Mouse (Mus musculus) forebrain, embryonic 14.5 days (tissue): ENCODE measurements around the gene Plxna2. TPM values are rescaled to one million over a fixed set of nuclear protein-coding genes. Genes with fewer than 3 reads are reported as not detected.

ENCODE experiments used
- ATAC-seq: fragments of 200-750 bp; cut with Nextera tagmentation; 2 replicates; pipeline ENCODE4 v1.8.0; 2017; ENCODE audit warnings: mild to moderate bottlenecking, moderate library complexity
- DNase-seq: peaks from one replicate; pipeline ENCODE4 v3.0.0-alpha.2; 2015; ENCODE audit warnings: low spot score
- H3K27ac ChIP-seq: fragments of 300-500 bp; sonication (generic); 2 replicates; pipeline ENCODE4 v1.5.1; 2014; ENCODE audit warnings: low read depth, mild to moderate bottlenecking, control low read depth, low read length, moderate library complexity
- H3K27me3 ChIP-seq: fragments of 300-500 bp; sonication (generic); replicated peaks from 2 replicates; pipeline ENCODE4 v1.6.1; 2014; ENCODE audit warnings: low read length, control low read depth, mixed read lengths; ENCODE audit not compliant: control insufficient read depth, insufficient read depth
- H3K36me3 ChIP-seq: fragments of 300-500 bp; sonication (generic); 2 replicates; pipeline ENCODE4 v1.6.1; 2014; ENCODE audit warnings: low read length, control low read depth; ENCODE audit not compliant: control insufficient read depth, insufficient read depth
- H3K4me1 ChIP-seq: fragments of 300-500 bp; sonication (generic); 2 replicates; pipeline ENCODE4 v1.6.1; 2014; ENCODE audit warnings: antibody characterized with exemption, low read length, control low read depth; ENCODE audit not compliant: control insufficient read depth, insufficient read depth
- H3K4me2 ChIP-seq: fragments of 300-500 bp; sonication (generic); 2 replicates; pipeline ENCODE4 v1.6.1; 2014; ENCODE audit warnings: mild to moderate bottlenecking, control low read depth, low read length
- H3K4me3 ChIP-seq: fragments of 300-500 bp; sonication (generic); 2 replicates; pipeline ENCODE4 v1.5.1; 2014; ENCODE audit warnings: low read depth, low read length, control low read depth
- H3K9ac ChIP-seq: fragments of 300-500 bp; sonication (generic); 2 replicates; pipeline ENCODE4 v1.6.1; 2014; ENCODE audit warnings: mild to moderate bottlenecking, low read length, control low read depth, moderate library complexity
- H3K9me3 ChIP-seq: fragments of 300-500 bp; sonication (generic); replicated peaks from 2 replicates; pipeline ENCODE4 v1.6.1; 2016; ENCODE audit warnings: low read length, control low read depth, mixed read lengths; ENCODE audit not compliant: control insufficient read depth
- WGBS: fragments of 180-500 bp; shearing (Covaris S2); extraction: QIAGEN DNeasy Blood & Tissue Kit; methylation state at CpG from one replicate; pipeline ENCODE4 v1.1.7; 2014; 5-methylcytosine and 5-hydroxymethylcytosine counted together
- polyA plus RNA-seq: library from polyadenylated mRNA; unstranded; fragments of >200 nt; fragmentation: Nextera tagmentation; extraction: Ambion mirVana; gene quantifications from 2 replicates; pipeline ENCODE4 v1.2.1, GENCODE M21; 2014

The Plxna2 gene
- polyA plus RNA-seq, 1 experiment from 2014 or later: 54.7 TPM

GRCm38 (mm10) chr1:194629135-194629689, 11.2 kb downstream of the Plxna2 start:
- Histone ChIP-seq H3K9ac (no peak overlapping the region), H3K4me1 (peaks cover 73% of the 10 kb centered on the region), H3K9me3 (no peaks in the 10 kb centered on the region), H3K27me3 (no peaks in the 10 kb centered on the region), H3K4me2 (peak overlapping the region; percentile 18), H3K36me3 (peaks cover 15% of the 10 kb centered on the region; the same call in 1 of the 2 replicates), H3K4me3 (no peak overlapping the region), H3K27ac (peak overlapping the region; percentile 3; the same call in 1 of the 2 replicates)
- peak; percentile 73 for ATAC-seq
- 16% methylated on average over 2 of the region's 2 CpGs for WGBS
- peak; percentile 61 for DNase-seq

DNA sequence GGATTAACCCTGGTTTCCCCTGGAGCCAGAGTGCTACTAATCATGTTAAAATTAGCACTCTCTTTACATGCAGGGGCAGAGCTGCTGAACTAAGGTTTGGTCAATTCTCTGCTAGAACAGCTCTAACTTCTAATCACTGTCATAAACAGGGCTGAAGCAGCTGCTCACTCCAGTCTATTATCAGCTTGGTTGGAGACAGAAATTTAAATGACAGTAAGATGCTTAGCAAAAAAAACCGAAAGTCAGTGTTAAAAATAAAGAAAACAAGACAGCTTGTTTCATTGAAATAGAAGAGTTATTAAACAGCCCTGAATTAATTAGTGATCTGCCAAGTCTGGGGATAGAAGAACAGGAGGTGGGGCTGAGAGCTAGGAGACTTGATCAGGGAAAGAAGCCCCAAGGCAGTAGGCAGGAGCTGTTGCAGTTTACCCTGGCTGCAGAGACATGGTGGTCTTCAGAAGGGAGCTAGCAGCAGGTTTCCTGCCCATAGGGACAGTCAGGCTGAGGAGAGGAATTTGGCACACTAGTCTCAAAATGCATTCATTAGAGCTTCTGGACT, 12.6 kb downstream of the Plxna2 start:
- H3K27me3 ChIP-seq: no peaks in the 10 kb centered on the region
- no peak overlapping the region; the same call in 1 of the 2 replicates for H3K27ac ChIP-seq
- no peak overlapping the region for H3K4me2 ChIP-seq
- peaks cover 72% of the 10 kb centered on the region for H3K4me1 ChIP-seq
- H3K9me3 ChIP-seq: no peaks in the 10 kb centered on the region
- H3K4me3 ChIP-seq: no peak overlapping the region
- DNase-seq (peak; percentile 64), ATAC-seq (peak; percentile 51; the same call in 1 of the 2 replicates)
- H3K36me3 ChIP-seq: peaks cover 15% of the 10 kb centered on the region; the same call in 1 of the 2 replicates
- H3K9ac ChIP-seq: no peak overlapping the region
- 22% methylated on average over 1 of the region's 1 CpGs for WGBS

- H3K9ac ChIP-seq: no peak overlapping the region
- no peak overlapping the region for H3K27ac ChIP-seq
- H3K9me3 ChIP-seq: no peaks in the 10 kb centered on the region
- ATAC-seq (no peak), DNase-seq (no peak)
- no peaks in the 10 kb centered on the region for H3K27me3 ChIP-seq
- H3K36me3 ChIP-seq: peaks cover 15% of the 10 kb centered on the region; the same call in 1 of the 2 replicates
- H3K4me3 ChIP-seq: no peak overlapping the region
- H3K4me1 ChIP-seq: peaks cover 67% of the 10 kb centered on the region
- H3K4me2 ChIP-seq: no peak overlapping the region
- WGBS: 88% methylated on average over 1 of the region's 1 CpGs
Observed at GRCm38 (mm10) chr1:194631574-194631973, 13.6 kb downstream of the Plxna2 start.

DNA sequence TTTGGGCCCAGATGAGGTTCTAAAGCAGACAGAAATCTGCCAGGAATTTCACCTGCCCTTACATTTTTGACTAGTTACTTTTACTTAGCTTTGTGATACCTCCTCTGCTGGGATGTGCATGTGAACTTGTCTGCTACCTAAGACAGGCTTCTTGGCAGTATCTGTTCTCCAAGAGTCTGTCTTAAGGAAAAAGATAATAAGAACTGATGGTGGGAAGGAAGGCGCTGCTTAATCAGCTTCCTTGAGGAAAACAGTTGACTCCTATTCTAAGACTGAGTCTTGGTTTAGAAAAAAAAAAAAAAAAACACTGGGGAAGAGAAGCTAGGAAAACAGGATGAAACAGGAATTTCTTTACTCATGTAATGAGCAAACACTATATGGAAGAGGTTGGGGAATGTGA, 14.0 kb downstream of the Plxna2 start:
- 90% methylated on average over 1 of the region's 1 CpGs for WGBS

DNA sequence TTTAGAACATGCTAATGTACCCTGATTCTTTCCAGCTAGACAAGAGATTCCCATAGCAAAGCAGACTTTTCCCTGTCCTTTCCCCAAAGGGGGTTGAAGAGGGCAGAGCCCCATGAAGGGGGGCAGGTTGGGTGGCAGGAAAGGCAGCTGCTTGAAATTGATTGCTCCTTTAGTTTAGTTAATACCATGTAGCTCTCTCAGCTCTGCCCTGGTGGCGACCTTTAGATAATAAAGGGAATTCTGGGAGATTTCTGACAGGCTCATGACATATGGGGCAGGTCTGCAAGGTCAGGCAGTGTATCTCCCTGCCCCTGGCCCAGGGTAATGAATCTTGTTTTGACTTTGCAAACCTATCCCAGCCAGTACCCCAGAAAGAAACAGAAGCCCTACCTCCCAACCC, 17.4 kb downstream of the Plxna2 start:
- WGBS: 41% methylated on average over 1 of the region's 1 CpGs
- DNase-seq: no peak
- Histone ChIP-seq H3K27ac (no peak overlapping the region), H3K4me1 (peaks cover 35% of the 10 kb centered on the region), H3K27me3 (no peaks in the 10 kb centered on the region), H3K4me3 (no peak overlapping the region), H3K4me2 (no peak overlapping the region), H3K9me3 (no peaks in the 10 kb centered on the region), H3K9ac (no peak overlapping the region), H3K36me3 (peaks cover 6% of the 10 kb centered on the region; the same call in 1 of the 2 replicates)
- ATAC-seq: no peak

More for the DNA sequence above, 14.0 kb downstream of the Plxna2 start:
- Histone ChIP-seq H3K27me3 (no peaks in the 10 kb centered on the region), H3K27ac (no peak overlapping the region), H3K36me3 (peaks cover 15% of the 10 kb centered on the region; the same call in 1 of the 2 replicates), H3K4me1 (peaks cover 64% of the 10 kb centered on the region), H3K9ac (no peak overlapping the region), H3K4me3 (no peak overlapping the region), H3K4me2 (no peak overlapping the region), H3K9me3 (no peaks in the 10 kb centered on the region)
- no peak for ATAC-seq
- no peak for DNase-seq

- WGBS: 75% methylated on average over 3 of the region's 3 CpGs
- H3K27me3 ChIP-seq: no peaks in the 10 kb centered on the region
- peaks cover 30% of the 10 kb centered on the region for H3K4me1 ChIP-seq
- no peaks in the 10 kb centered on the region for H3K9me3 ChIP-seq
- peaks cover 10% of the 10 kb centered on the region; the same call in 1 of the 2 replicates for H3K36me3 ChIP-seq
- H3K27ac ChIP-seq: no peak overlapping the region
- no peak for ATAC-seq
- H3K4me2 ChIP-seq: no peak overlapping the region
- no peak overlapping the region for H3K9ac ChIP-seq
- DNase-seq: no peak
- no peak overlapping the region for H3K4me3 ChIP-seq
Observed at GRCm38 (mm10) chr1:194635942-194636341, 17.9 kb downstream of the Plxna2 start.

DNA sequence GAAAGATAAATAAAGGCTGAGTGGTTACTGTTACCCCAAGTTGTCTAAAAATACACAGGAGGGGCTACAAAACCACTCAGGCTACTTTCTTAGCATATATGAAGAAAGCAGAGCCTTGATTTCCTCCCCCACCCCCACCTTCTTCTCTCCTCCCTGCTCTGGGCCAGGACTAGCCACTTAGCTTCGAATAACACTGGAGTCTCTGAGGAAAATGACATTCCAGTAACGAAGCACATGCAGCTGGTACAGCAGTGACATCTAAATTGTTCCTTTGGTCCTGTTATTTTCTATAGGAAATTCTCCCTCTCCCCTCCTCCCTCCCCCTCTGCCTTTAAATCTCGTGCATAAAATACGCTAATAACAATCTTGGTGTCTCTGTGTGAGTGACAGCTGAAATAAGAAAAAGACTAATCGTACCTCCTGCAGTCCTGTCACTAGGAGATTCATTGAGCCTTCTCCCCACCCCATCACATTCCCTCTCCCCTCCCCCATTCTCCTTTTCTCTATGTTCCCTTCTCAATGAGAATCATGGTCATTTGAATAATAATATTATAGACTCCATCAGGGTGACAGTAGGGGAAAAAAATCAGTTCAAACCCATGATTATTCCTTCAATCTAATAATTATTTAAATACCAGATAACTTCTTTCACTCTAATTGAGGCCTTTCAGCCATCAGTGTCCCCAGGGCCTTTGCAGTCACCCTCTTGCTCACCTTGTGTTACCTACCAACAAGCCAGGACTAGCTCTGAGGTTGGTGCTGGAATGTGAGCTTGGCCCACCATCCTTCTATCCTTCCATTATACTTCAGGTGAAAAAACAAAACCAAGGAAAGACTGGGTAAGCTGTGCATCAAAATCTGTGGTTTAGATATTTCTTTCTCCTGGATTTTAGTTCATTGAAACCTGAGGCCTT, 19.6 kb downstream of the Plxna2 start:
- Histone ChIP-seq H3K27me3 (no peaks in the 10 kb centered on the region), H3K36me3 (0 out of 2 replicates have a peak, but pooled peaks cover 6% of the 10 kb centered on the region), H3K27ac (peak overlapping the region; percentile 30; the same call in 1 of the 2 replicates), H3K4me2 (no peak overlapping the region), H3K4me3 (no peak overlapping the region), H3K9me3 (no peaks in the 10 kb centered on the region), H3K9ac (no peak overlapping the region), H3K4me1 (peaks cover 27% of the 10 kb centered on the region; the same call in 1 of the 2 replicates)
- WGBS: 7% methylated on average over 5 of the region's 5 CpGs
- ATAC-seq (peak; percentile 91), DNase-seq (peak; percentile 84)

DNA sequence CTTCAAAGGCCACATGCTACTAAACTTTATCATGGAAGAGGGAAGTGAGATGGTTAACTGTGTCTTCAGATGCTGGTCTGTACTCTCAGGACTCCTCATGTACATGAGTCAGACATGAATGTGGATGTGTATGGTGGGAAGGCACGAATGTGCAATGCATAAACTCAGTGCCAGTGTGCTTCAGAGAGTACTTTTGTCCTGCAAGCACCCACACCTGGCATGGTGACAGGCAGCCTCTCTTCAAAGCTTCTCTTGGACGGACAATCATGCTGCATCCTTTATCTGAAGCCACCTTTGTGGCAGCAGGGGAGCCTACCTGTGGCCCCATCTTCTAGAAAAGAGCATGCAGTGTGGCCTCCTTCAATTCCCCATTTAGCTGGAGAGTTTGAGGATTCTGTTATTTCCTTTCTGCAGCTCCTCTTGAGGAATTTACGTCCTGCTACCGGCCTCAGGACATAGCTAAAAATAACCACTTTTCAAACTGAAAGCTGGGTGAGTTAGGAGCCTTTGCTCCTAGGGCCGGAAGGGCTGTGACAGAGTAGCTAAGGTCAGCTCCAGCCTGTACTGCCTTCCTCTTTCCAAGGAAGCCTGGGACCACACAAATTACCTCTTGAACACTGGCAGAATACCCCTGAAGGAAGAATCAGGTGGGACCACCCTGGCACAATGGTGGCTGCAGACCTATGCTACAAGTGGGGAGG, 23.7 kb downstream of the Plxna2 start:
- H3K4me2 ChIP-seq: no peak overlapping the region

More for the DNA sequence above, 23.7 kb downstream of the Plxna2 start:
- WGBS: 79% methylated on average over 5 of the region's 5 CpGs
- Histone ChIP-seq H3K27ac (no peak overlapping the region; the same call in 1 of the 2 replicates), H3K27me3 (no peaks in the 10 kb centered on the region), H3K9ac (no peak overlapping the region), H3K4me1 (peaks cover 11% of the 10 kb centered on the region), H3K9me3 (no peaks in the 10 kb centered on the region), H3K36me3 (peaks cover 36% of the 10 kb centered on the region), H3K4me3 (no peak overlapping the region)
- DNase-seq (no peak), ATAC-seq (no peak)
